Mouse (Mus musculus) kidney, adult 2 months (tissue): ENCODE data around the gene Vhl. TPM values are rescaled to one million over a fixed set of nuclear protein-coding genes. Genes with fewer than 3 reads are reported as not detected.
A peak's percentile ranks its signal among the peaks of the same experiment; 100 is the strongest.

Source experiments
- DNase-seq: peaks from one replicate; pipeline ENCODE4 v3.0.0; 2021
- H3K27ac ChIP-seq: fragments of 200-500 bp; 2 replicates; pipeline ENCODE4 v1.5.1; 2012; ENCODE audit warnings: low read depth, low read length, control low read depth, inconsistent platforms; ENCODE audit not compliant: insufficient read depth
- H3K27me3 ChIP-seq: fragments of 200-500 bp; replicated peaks from 2 replicates; pipeline ENCODE4 v1.6.1; 2012; ENCODE audit warnings: mild to moderate bottlenecking, moderate library complexity, low read length, inconsistent platforms; ENCODE audit not compliant: control insufficient read depth, insufficient read depth
- H3K36me3 ChIP-seq: fragments of 200-500 bp; 2 replicates; pipeline ENCODE4 v1.6.1; 2012; ENCODE audit warnings: mild to moderate bottlenecking, moderate library complexity, low read length, inconsistent platforms; ENCODE audit not compliant: control insufficient read depth, insufficient read depth
- H3K4me1 ChIP-seq: fragments of 200-500 bp; 2 replicates; pipeline ENCODE4 v1.6.1; 2011; ENCODE audit warnings: low read length; ENCODE audit not compliant: control insufficient read depth, insufficient read depth
- H3K4me3 ChIP-seq: fragments of 200-500 bp; 2 replicates; pipeline ENCODE4 v1.5.1; 2011; ENCODE audit warnings: mild to moderate bottlenecking, low read depth, low read length, control low read depth; ENCODE audit not compliant: insufficient read depth
- CTCF ChIP-seq: fragments of 200-500 bp; conservative IDR thresholded peaks from 2 replicates; pipeline ENCODE4 v1.5.1; 2011; ENCODE audit warnings: low read depth, mild to moderate bottlenecking, control low read depth, low read length, moderate library complexity, mixed read lengths; ENCODE audit not compliant: insufficient read depth, insufficient read length
- POLR2A ChIP-seq: fragments of 200-500 bp; IDR thresholded peaks from one replicate; pipeline ENCODE4 v1.6.1; 2011; ENCODE audit warnings: low read depth, low read length, control low read depth
- WGBS: fragments of 180-500 bp; shearing (Covaris S2); methylation state at CpG from one replicate; pipeline ENCODE4 v1.1.7; 2018; 5-methylcytosine and 5-hydroxymethylcytosine counted together
- polyA plus RNA-seq: library from polyadenylated mRNA; depleted of rRNA; stranded (reverse); fragments of >200 nt; gene quantifications from 2 replicates; pipeline ENCODE4 v1.2.3, GENCODE M21; 2012

The Vhl gene
- polyA plus RNA-seq, 1 experiment, result 24.6 TPM

DNA sequence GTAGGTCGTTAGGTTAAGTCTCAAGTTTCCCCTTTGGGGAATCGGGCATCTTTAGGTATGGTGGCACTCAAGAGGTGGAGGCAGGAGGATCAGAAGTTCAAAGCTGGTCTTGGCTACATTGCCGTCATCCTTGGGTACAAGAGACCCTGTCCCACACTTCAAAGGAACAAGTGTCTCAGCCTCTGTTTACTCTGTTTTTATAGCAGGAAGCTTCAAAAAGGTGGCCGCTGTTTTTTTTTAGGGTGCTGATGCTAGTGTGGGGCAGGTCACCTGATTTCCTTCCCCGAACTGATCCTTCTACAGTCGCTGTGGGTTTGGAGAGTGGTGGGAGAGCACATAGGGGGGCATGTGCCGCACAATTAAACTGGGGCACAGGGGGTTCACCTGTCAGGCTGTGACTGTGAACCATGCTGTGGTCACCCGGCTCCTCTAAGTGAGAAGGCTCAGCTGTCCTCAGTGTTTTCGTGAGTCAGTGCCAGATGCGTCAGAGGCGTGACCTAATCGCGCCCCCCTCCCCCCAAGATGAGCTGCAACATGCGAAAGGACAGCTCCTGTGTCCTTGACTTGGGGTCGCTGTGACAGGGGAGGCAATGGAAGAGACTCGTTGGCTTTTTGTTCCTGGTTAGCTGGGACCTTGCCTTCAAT lies 31.1 kb downstream of the Vhl start:
- DNase-seq, result no peak
- no peak overlapping the region for H3K27ac ChIP-seq
- WGBS, result 70% methylated on average over 16 of the region's 16 CpGs
- TF ChIP-seq POLR2A, result no peak
- no peak for TF ChIP-seq CTCF
- H3K4me3 ChIP-seq, result no peak overlapping the region
- H3K36me3 ChIP-seq, result no peaks in the 10 kb centered on the region
- H3K4me1 ChIP-seq, result peaks cover 20% of the 10 kb centered on the region
- H3K27me3 ChIP-seq, result no peaks in the 10 kb centered on the region

GRCm38 (mm10) chr6:113655475-113655874 lies 31.7 kb downstream of the Vhl start:
- TF ChIP-seq CTCF, result no peak
- no peak for TF ChIP-seq POLR2A
- Histone ChIP-seq H3K4me1 (peaks cover 21% of the 10 kb centered on the region), H3K4me3 (no peak overlapping the region), H3K27me3 (no peaks in the 10 kb centered on the region), H3K36me3 (no peaks in the 10 kb centered on the region), H3K27ac (no peak overlapping the region)
- WGBS, result 48% methylated on average over 3 of the region's 3 CpGs
- DNase-seq, result peak; percentile 64

DNA sequence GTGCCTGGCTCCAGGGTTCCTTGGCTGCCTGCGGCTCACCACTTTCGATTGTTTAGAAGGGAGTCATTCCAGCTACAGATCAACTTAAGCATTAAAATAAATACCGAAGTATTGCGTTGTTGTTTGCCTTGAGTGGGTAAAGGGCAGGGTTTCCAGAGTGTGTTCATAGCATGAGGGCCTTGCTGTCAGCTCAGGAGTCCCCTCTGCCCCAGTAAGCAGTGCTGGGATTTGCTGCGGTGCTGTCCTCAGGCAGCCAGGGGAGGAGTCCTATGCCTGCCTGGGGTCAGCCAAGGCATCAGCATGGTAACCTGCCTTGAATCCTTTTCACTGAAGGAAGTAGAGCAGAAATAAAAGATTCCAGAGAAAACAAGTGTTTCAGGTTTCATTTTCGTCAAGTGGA lies 33.1 kb downstream of the Vhl start:
- DNase-seq, result no peak
- H3K27ac ChIP-seq, result peak overlapping the region; percentile 5

DNA sequence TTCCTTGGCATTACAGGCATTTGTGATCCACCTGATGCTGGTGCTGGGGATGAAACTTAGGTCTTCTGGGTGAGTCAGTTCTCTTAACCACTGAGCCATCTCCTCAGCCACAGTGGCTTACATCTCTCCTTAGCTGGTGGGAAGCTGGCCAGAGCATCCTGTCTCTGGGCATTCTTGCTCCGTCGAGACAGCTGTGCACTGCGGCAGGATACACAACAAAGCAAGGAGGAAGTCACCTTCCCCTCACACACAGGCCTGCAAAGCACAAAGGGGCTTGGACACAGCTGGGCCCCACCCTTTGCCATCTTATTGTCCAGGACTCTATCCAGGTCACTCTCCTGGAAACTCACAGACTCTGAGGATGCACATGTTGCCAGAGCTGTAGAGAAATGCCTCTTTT lies 34.5 kb downstream of the Vhl start:
- Histone ChIP-seq H3K4me3 (no peak overlapping the region), H3K4me1 (peaks cover 35% of the 10 kb centered on the region), H3K36me3 (peaks cover 2% of the 10 kb centered on the region; the same call in 1 of the 2 replicates), H3K27ac (peak overlapping the region; percentile 54; the same call in 1 of the 2 replicates), H3K27me3 (no peaks in the 10 kb centered on the region)
- peak; percentile 69 for DNase-seq
- WGBS, result 54% methylated on average over 3 of the region's 3 CpGs
- TF ChIP-seq CTCF (no peak), POLR2A (no peak)

More for the DNA sequence above, 33.1 kb downstream of the Vhl start:
- Histone ChIP-seq H3K4me1 (peaks cover 32% of the 10 kb centered on the region), H3K4me3 (no peak overlapping the region), H3K36me3 (no peaks in the 10 kb centered on the region), H3K27me3 (no peaks in the 10 kb centered on the region)
- 49% methylated on average over 6 of the region's 6 CpGs for WGBS
- TF ChIP-seq POLR2A, result no peak
- TF ChIP-seq CTCF, result no peak

DNA sequence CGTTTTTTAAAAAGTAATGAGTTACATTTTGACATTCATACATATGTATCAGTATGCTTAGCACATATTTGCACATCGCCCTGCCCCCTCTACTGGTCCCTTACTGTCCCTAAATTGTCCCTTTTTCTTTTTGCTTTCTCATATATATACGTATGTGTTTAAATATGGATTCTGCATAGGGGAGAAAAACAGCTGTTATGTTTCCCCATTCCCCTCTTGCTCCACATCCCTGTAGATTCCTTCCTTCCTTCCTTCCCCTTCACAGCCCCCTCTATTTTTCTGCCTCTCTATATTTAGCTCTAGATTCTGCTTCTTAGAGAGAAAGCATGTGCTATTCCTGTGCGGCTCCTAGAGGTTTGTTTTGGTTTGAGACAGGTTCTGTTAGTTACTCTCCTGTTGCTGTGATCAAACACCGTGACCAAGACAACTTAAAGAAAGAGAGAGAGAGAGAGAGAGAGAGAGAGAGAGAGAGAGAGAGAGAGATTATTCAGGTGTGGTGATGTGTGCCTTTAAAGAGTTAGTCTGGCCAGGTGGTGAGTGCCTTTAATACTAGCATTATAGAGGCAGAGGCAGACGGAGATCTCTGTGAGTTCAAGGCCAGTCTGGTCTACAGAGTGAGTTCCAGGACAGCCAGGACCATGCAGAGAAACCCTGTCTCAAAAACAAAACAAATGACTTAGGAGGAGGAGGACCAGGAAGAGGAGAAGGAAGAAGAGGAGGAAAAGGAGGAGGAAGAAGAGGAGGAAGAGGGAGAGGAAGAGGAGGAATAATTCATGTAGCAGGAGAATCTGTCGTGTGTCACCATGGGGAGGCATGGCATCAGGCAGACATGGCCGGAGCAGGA lies 36.1 kb downstream of the Vhl start:
- TF ChIP-seq CTCF (no peak), POLR2A (no peak)
- Histone ChIP-seq H3K4me3 (no peak overlapping the region), H3K27me3 (no peaks in the 10 kb centered on the region), H3K4me1 (peaks cover 33% of the 10 kb centered on the region), H3K27ac (peak overlapping the region; percentile 52), H3K36me3 (peaks cover 2% of the 10 kb centered on the region; the same call in 1 of the 2 replicates)
- WGBS, result 48% methylated on average over 8 of the region's 8 CpGs
- no peak for DNase-seq

DNA sequence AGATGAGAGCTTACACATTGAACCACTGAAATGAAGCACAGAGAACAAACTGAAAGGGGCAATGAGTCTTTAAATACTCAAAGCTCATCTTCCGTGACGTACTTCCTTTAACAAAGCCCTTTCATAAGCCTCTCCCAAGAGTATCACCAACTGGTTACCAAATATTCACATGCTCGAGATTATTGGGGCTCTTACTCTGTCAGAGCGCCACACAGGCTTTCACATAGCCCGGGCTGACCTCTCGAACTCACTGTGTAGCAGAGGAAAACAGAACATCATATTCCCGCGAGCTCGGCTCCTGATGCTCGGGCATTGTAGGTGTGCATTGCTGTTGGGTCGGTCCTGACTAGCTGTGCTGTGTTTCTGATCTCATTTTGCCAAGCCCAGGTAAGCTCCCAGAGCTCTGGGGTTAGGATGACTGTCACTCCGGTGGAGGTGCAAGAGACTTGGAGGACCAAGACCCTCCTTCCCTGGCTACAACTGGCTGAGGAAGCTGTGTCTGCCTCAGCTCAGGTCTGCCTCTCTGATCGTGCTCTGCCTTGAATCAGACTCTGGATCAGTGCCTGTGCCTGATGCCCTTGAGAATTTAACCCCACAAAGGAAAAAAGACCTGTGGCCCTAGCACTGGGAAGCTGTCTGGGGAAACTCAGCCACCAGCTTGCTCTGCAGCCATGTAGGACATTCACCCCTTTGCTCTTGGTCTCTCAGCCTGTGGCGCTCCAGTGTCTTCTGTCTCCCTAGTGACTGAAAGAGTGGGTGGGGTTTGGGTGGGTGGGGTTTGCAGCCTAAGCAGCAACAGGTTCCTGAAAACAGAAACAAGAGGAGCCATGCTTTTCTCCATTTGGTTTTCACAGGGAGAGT lies 37.0 kb downstream of the Vhl start:
- Histone ChIP-seq H3K4me1 (peaks cover 28% of the 10 kb centered on the region), H3K36me3 (peaks cover 2% of the 10 kb centered on the region; the same call in 1 of the 2 replicates), H3K4me3 (no peak overlapping the region), H3K27me3 (no peaks in the 10 kb centered on the region), H3K27ac (peak overlapping the region; percentile 62)
- WGBS, result 44% methylated on average over 14 of the region's 14 CpGs
- no peak for TF ChIP-seq POLR2A
- no peak for TF ChIP-seq CTCF
- DNase-seq, result no peak
